Mouse (Mus musculus): ENCODE data around the gene Dnajc19. TPM values are rescaled to one million over a fixed set of nuclear protein-coding genes. Genes with fewer than 3 reads are reported as not detected.

Dnajc19 gene
- total RNA-seq, 2 experiments from 2014 or later, result 78.1 to 91.2 TPM

- no peak for DNase-seq (ENCODE audit: low spot score in 2 of 2)
Observed at GRCm38 (mm10) chr3:34033720-34034364, 47.3 kb downstream of the Dnajc19 start.

DNA sequence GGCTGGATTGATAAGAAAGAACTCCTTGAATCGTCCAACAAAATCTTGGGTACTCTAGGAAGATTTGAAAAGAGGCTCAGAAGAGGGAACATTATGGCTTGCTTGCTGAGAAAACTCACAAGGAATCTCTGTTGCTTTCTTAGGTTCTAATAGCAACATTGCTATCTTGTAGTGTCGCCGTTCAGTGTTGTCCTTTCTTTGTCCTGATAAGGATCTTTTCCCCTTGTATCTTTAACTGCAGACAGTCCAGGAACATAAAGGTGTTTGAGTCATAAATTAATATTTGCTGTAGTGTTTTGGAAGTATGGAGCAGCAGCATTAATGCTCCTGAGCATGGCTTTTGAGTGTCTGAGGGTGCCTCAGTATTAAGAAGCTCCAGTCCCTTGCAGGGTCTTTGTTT lies 50.5 kb downstream of the Dnajc19 start:
- DNase-seq (ENCODE audit: low spot score in 2 of 2), result no peak

DNA sequence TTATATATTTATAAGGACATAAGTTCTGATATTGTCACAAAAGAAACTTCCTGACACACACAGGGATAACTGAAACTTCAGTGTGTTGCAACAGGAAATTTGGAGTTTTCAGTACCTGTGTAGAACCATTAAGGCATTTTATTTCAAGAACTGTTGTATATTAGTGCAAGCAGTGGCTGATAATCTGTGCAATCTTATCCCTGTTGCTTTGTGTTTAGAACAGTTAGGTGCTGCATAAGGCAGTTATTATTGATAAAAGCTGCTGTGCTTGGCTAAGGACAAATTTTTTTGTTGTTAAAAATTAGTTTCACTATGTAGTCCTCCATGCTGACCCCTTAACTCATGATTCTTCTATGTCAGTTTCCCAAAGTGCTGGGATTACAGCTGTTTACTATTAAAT lies 52.2 kb downstream of the Dnajc19 start:
- DNase-seq (ENCODE audit: low spot score in 2 of 2), result no peak

GRCm38 (mm10) chr3:34021259-34021828 lies 59.8 kb downstream of the Dnajc19 start:
- no peak for DNase-seq (ENCODE audit: low spot score in 2 of 2)

DNA sequence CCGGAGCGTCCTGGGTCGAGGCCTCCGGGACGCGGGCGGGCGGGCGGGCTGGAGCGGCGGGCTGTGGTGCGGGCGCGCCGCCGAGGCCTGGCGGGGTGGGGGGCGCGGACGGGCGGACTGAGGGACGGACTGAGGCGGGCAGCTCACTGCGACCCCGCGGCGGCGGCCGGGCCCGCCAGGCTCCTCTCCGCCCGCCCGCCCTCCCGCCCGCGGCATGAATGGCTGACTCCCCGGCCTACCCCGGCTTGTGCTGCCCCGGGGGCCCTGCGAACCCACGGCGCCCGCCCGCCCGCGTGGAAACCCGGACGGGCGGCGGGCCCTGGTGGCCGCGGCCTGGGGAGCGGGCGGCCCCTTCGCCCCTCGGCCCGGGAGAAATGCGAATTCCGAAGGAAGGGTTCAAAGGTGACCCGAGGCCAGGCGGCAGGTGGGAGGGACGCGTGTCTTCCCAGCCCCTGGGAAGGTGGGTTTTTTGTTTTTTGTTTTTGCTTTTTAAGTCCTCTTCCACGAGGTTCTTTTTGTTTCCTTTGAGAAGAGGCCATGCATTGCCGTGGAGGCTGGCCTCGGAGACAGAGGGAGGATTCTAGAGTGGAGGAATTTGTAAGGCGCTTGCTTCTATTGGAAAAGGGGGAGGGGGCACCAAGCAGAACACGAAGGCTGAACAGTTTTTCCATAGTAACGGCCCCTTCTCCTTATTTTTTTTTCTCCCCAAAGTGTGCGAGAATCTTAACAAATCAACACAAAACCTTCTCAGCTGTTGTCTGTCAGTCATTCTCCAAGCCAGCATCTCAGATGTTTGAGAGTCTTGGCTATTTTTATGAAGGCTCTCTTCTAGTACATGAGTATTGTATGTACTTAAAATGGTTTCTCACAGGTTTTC lies 60.5 kb downstream of the Dnajc19 start:
- DNase-seq (ENCODE audit: low spot score in 2 of 2), result no peak

GRCm38 (mm10) chr3:34019540-34020381 lies 61.4 kb downstream of the Dnajc19 start, which contains the start of gene Fxr1:
Fxr1 (plus strand) TSS chr3:34019943.
- peak; percentile 86 to 91 for DNase-seq (ENCODE audit: low spot score in 2 of 2)

GRCm38 (mm10) chr3:34008191-34008590 lies 72.9 kb downstream of the Dnajc19 start:
- DNase-seq (ENCODE audit: low spot score in 2 of 2), result no peak

DNA sequence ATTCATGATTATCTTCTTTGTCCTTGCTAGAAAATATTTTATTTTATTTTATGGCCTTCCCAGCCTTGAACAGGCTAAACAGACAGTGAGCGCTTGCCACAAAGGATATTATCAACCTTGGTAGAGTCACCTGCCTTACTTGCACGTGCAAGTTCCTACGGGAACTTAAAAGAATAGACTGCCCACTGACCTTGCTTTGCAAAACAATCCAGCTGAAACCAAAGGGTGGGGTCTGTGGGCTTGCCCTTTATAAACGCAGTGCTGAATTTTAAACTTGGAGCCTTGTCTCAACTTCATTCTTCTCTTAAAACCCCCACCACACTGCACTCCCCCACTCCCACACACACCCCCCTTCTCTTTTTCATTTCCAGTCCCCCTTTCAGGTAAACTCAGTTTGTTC lies 73.5 kb downstream of the Dnajc19 start:
- no peak for DNase-seq (ENCODE audit: low spot score in 2 of 2)

DNA sequence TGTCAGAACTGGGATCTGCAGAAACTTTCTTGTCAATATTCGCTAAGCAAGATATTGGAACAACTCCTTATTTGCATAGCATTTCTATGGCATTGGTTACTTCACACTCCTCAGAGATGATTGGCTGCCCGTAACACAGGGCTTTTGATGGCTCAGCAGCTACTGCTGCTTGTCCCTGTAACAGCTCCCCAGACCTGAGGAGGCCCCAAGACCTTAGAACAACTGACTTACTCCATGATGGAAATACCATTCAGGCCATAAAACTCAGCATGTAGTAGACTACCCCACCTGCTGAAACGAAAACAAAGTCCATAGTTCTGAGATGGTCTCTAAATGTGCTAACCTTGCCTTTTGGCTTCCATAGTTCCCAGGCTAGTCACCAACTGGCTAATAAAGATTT lies 74.3 kb downstream of the Dnajc19 start:
- DNase-seq (ENCODE audit: low spot score in 2 of 2), result no peak

- no peak for DNase-seq (ENCODE audit: low spot score in 2 of 2)
Observed at GRCm38 (mm10) chr3:34006301-34006700, 74.8 kb downstream of the Dnajc19 start.

Other genes with a start within 250 kb of the Dnajc19 start
- gene Ccdc39, start 237.0 kb downstream of the Dnajc19 start, total RNA-seq (2021), result 1 to 10 TPM; 2.1 to 2.6 TPM
- gene Fxr1, start 61.4 kb downstream of the Dnajc19 start, total RNA-seq (2021), result 100 to 1,000 TPM; 155 to 163 TPM

Data from adrenal gland, adult 18-20 months (tissue).